18 mouse cellular contexts compared by ENCODE assay signal in genomic region chr2:181569856-181570255, GRCm38 (mm10). TPM values are rescaled to one million over a fixed set of nuclear protein-coding genes. Genes with fewer than 3 reads are reported as not detected.
A peak's percentile ranks its signal among the peaks of the same experiment; 100 is the strongest.
DNase-seq lines count a peak whose midpoint lies in the region; ATAC-seq and TF ChIP-seq lines count a peak whose summit lies in the region.
"Had no signal": no experiment of that assay in that cellular context is flagged by ENCODE, and none has a peak within 500 bp of the region (broad histone marks: within the 10 kb centered on the region; RNA-seq: fewer than 3 reads in every experiment).

No protein-coding gene starts in this region.

- no peak overlapping the region for H3K27ac ChIP-seq in heart, embryonic 10.5 days
- H3K27ac ChIP-seq in liver, postnatal 0 days (ENCODE audit: low read depth), result no peak overlapping the region
- H3K27ac ChIP-seq: embryonic facial prominence, embryonic 13.5 days; heart, embryonic 15.5 days; hindbrain, embryonic 15.5 days had no signal

- peaks cover 8% of the 10 kb centered on the region for H3K4me1 ChIP-seq in heart, embryonic 10.5 days
- H3K4me1 ChIP-seq in liver, postnatal 0 days (ENCODE audit: insufficient read depth), result peaks cover 8% of the 10 kb centered on the region
- H3K4me1 ChIP-seq: hindbrain, embryonic 15.5 days had no signal

- WGBS in heart, embryonic 10.5 days, result 85% methylated on average over 10 of the region's 10 CpGs
- WGBS in liver, postnatal 0 days (ENCODE audit: insufficient replicate concordance), result 96% methylated on average over 10 of the region's 10 CpGs

- H3K4me2 ChIP-seq in liver, postnatal 0 days (ENCODE audit: low read depth, low read length), result no peak overlapping the region
- H3K4me2 ChIP-seq in myocyte (ENCODE audit: low read depth), result no peak overlapping the region
- H3K4me2 ChIP-seq: embryonic facial prominence, embryonic 13.5 days; heart, embryonic 11.5 days; heart, embryonic 15.5 days; hindbrain, embryonic 15.5 days had no signal

- H3K36me3 ChIP-seq in heart, embryonic 10.5 days, result peaks cover 44% of the 10 kb centered on the region
- peaks cover 28% of the 10 kb centered on the region for H3K36me3 ChIP-seq in liver, postnatal 0 days (replicated peaks; ENCODE audit: insufficient read depth, low read length)
- peaks cover 3% of the 10 kb centered on the region for H3K36me3 ChIP-seq in myocyte (ENCODE audit: control insufficient read depth, insufficient read depth)

- TF ChIP-seq CTCF in liver, postnatal 0 days (IDR thresholded peaks at IDR 0.05; ENCODE audit: low read depth), result no peak

- H3K79me2 ChIP-seq in myocyte (ENCODE audit: control insufficient read depth, insufficient read depth), result no peaks in the 10 kb centered on the region

- ATAC-seq in cerebellum, adult (ENCODE audit: insufficient number of reproducible peaks, low FRiP score, low TSS enrichment), result no peak
- no peak for ATAC-seq in liver, postnatal 0 days
- ATAC-seq: CD4-positive, CD25-positive, alpha-beta regulatory T cell, adult 4 months; forebrain, embryonic 14.5 days had no signal

- no peak overlapping the region for H3ac ChIP-seq in myocyte (ENCODE audit: control insufficient read depth, insufficient read length)

- TF ChIP-seq EP300 in liver, postnatal 0 days (IDR thresholded peaks at IDR 0.05; ENCODE audit: low read depth), result no peak

- no peak for TF ChIP-seq POLR2A in myocyte (IDR thresholded peaks at IDR 0.05; ENCODE audit: insufficient read length, low read depth)

- no peak overlapping the region for H3K4me3 ChIP-seq in heart, embryonic 10.5 days
- H3K4me3 ChIP-seq in liver, postnatal 0 days (ENCODE audit: low read depth, low read length), result no peak overlapping the region
- no peak overlapping the region for H3K4me3 ChIP-seq in myocyte
- H3K4me3 ChIP-seq: embryonic facial prominence, embryonic 13.5 days; heart, embryonic 15.5 days; hindbrain, embryonic 15.5 days had no signal

- DNase-seq in cerebellum, adult 11-12 months, result peak; percentile 45
- peak; percentile 71 for DNase-seq in heart, embryonic 10.5 days (ENCODE audit: low spot score)
- DNase-seq in heart, adult 18-20 months, result no peak
- DNase-seq in liver, postnatal 0 days, result peak; percentile 11
- DNase-seq in liver, result no peak
- no peak for DNase-seq in right cerebral cortex, adult 18-20 months
- DNase-seq: adrenal gland, postnatal 10 days; B cell, adult 2 months; cerebellum, postnatal 36 days; heart, postnatal 14 days had no signal

- H3K9ac ChIP-seq in liver, postnatal 0 days (replicated peaks), result no peak overlapping the region
- H3K9ac ChIP-seq: embryonic facial prominence, embryonic 13.5 days; heart, embryonic 15.5 days; hindbrain, embryonic 15.5 days had no signal

- no peaks in the 10 kb centered on the region for H3K27me3 ChIP-seq in heart, embryonic 10.5 days (ENCODE audit: insufficient read depth, poor library complexity, severe bottlenecking)
- H3K27me3 ChIP-seq in liver, postnatal 0 days (ENCODE audit: insufficient read depth, low read length), result no peaks in the 10 kb centered on the region
- no peaks in the 10 kb centered on the region for H3K27me3 ChIP-seq in myocyte (ENCODE audit: control insufficient read depth, insufficient read depth, insufficient read length)
- H3K27me3 ChIP-seq: embryonic facial prominence, embryonic 13.5 days; heart, embryonic 15.5 days; hindbrain, embryonic 15.5 days had no signal

- no peaks in the 10 kb centered on the region for H3K9me3 ChIP-seq in heart, embryonic 10.5 days
- no peaks in the 10 kb centered on the region for H3K9me3 ChIP-seq in liver, postnatal 0 days (ENCODE audit: low read length)
- H3K9me3 ChIP-seq: embryonic facial prominence, embryonic 13.5 days; heart, embryonic 15.5 days; hindbrain, embryonic 15.5 days had no signal

TF ChIP-seq in myocyte, 11 proteins besides CTCF, POLR2A, EP300 and RAD21:
- no peak for TF ChIP-seq MYOG (IDR thresholded peaks at IDR 0.05; ENCODE audit: control insufficient read depth in 1 of 3, insufficient read depth in 1 of 3, insufficient read length in 2 of 3, low read depth in 2 of 3)
- TF ChIP-seq E2F4 (IDR thresholded peaks at IDR 0.05; ENCODE audit: insufficient read depth), result no peak
- peak; percentile 31 for TF ChIP-seq POLR2AphosphoS2 (IDR thresholded peaks at IDR 0.05; ENCODE audit: insufficient read length, low read depth)
- TF ChIP-seq SRF (IDR thresholded peaks at IDR 0.05; ENCODE audit: control insufficient read depth, insufficient read length, low read depth), result no peak
TF ChIP-seq in myocyte: peak in this region for 1.

RNA-seq across cellular contexts. Expression of gene Uckl1, which starts 14.8 kb away (rescaled TPM):
- polyA plus RNA-seq in heart, embryonic 10.5 days (2016; fragmentation: Nextera tagmentation; extraction: Ambion mirVana), result 67.3 and 83.6 TPM in 2 replicates
- 10 to 100 TPM; 32.5 to 34.1 TPM for total RNA-seq in heart, adult 18-20 months (2021)
- 20.3 and 22.8 TPM in 2 replicates for polyA plus RNA-seq in liver, postnatal 0 days (2015; fragmentation: Nextera tagmentation; extraction: Ambion mirVana)
- polyA plus RNA-seq in myocyte (2012; fragmentation: generic; extraction: Trizol), result 53.4 TPM

RNA-seq across cellular contexts. Expression of gene Prpf6, which starts 21.8 kb away (rescaled TPM):
- 56.1 and 62.9 TPM in 2 replicates for polyA plus RNA-seq in heart, embryonic 10.5 days (2016; fragmentation: Nextera tagmentation; extraction: Ambion mirVana)
- 10 to 100 TPM; 35.9 to 37.7 TPM for total RNA-seq in heart, adult 18-20 months (2021)
- 16.7 and 17.5 TPM in 2 replicates for polyA plus RNA-seq in liver, postnatal 0 days (2015; fragmentation: Nextera tagmentation; extraction: Ambion mirVana)
- 46.0 TPM for polyA plus RNA-seq in myocyte (2012; fragmentation: generic; extraction: Trizol)

RNA-seq across cellular contexts. Expression of gene Zfp512b, which starts 22.7 kb away (rescaled TPM):
- 36.0 and 37.0 TPM in 2 replicates for polyA plus RNA-seq in heart, embryonic 10.5 days (2016; fragmentation: Nextera tagmentation; extraction: Ambion mirVana)
- total RNA-seq in heart, adult 18-20 months (2021), result 10 to 100 TPM in 1 of 2 experiments, 1 to 10 TPM in 1; 9.7 to 10.8 TPM
- polyA plus RNA-seq in liver, postnatal 0 days (2015; fragmentation: Nextera tagmentation; extraction: Ambion mirVana), result 8.9 and 10.5 TPM in 2 replicates
- 7.0 TPM for polyA plus RNA-seq in myocyte (2012; fragmentation: generic; extraction: Trizol)

RNA-seq across cellular contexts. Expression of gene Samd10, which starts 29.2 kb away (rescaled TPM):
- 15.0 and 16.6 TPM in 2 replicates for polyA plus RNA-seq in heart, embryonic 10.5 days (2016; fragmentation: Nextera tagmentation; extraction: Ambion mirVana)
- total RNA-seq in heart, adult 18-20 months (2021), result 1 to 10 TPM; 1.6 to 2.3 TPM
- polyA plus RNA-seq in liver, postnatal 0 days (2015; fragmentation: Nextera tagmentation; extraction: Ambion mirVana), result 2.1 and 2.3 TPM in 2 replicates
- polyA plus RNA-seq in myocyte (2012; fragmentation: generic; extraction: Trizol), result 0.67 TPM

RNA-seq across cellular contexts. Expression of gene Dnajc5, which starts 49.6 kb away (rescaled TPM):
- 87.2 and 97.0 TPM in 2 replicates for polyA plus RNA-seq in heart, embryonic 10.5 days (2016; fragmentation: Nextera tagmentation; extraction: Ambion mirVana)
- 10 to 100 TPM; 59.0 to 64.0 TPM for total RNA-seq in heart, adult 18-20 months (2021)
- polyA plus RNA-seq in liver, postnatal 0 days (2015; fragmentation: Nextera tagmentation; extraction: Ambion mirVana), result 20.5 and 24.7 TPM in 2 replicates
- 67.7 TPM for polyA plus RNA-seq in myocyte (2012; fragmentation: generic; extraction: Trizol)

Comparison
In these comparisons a context has a peak if more than half of its experiments do, and no peak if none do; other contexts are left out.
1. DNase-seq: peak in cerebellum, adult 11-12 months (single experiment), heart, embryonic 10.5 days (single experiment) and liver, postnatal 0 days (single experiment); none in heart, adult 18-20 months (0 of 2), liver (single experiment) and right cerebral cortex, adult 18-20 months (single experiment).